Mouse (Mus musculus) neutrophil, adult 5-6 weeks (primary cell): ENCODE results near the gene Gpr68. TPM values are rescaled to one million over a fixed set of nuclear protein-coding genes. Genes with fewer than 3 reads are reported as not detected.

ENCODE experiments used
- ATAC-seq: fragments of 151-379, 151-347 bp; 2 replicates; pipeline ENCODE4 v1.8.0; 2017; ENCODE audit warnings: mild to moderate bottlenecking, moderate TSS enrichment; ENCODE audit not compliant: insufficient number of reproducible peaks, poor library complexity, low FRiP score, severe bottlenecking; ENCODE audit errors: extremely low read depth
- total RNA-seq: library from RNA; stranded (forward); fragments of 200-1000 nt; gene quantifications from 2 replicates; pipeline ENCODE4 v1.2.3, GENCODE M21; 2017

Gene Gpr68
- total RNA-seq, 1 experiment from 2014 or later: 5.1 TPM

DNA sequence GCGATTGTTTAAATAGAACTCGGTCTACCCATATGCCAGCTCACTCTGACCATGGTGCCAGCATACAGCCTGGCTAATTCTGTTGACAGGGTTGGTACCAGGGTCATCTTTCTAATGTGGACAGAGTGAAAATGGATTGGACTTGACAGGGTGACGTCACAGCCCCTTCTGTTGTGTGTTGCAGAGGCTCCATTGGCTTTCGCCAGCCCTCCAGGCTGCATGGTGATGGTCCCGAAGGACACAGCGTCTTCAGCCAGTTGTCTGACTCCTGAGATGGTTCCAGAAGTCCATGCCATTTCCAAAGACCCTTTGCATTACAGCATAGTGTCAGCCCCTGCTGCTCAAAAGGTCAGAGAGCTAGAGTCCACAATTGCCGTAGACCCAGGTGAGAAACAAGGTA, 63.5 kb downstream of the Gpr68 start:
- ATAC-seq: no peak

DNA sequence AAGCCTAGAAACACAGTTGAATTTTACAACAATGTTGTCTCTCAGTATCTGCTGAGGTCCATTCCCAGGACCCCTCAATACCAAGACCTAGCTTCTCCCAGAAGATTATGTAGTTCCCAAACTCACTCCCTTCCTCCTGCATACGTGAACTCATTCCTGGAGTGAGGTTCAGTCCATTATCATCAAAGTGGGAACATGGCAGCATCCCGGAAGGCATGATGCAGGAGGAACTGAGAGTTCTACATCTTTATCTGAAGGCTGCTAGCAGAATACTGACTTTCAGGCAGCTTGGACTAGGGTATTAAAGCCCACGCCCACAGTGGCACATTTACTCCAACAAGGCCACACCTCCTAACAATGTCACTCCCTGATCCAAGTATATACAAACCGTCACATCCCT, 64.8 kb downstream of the Gpr68 start:
- no peak for ATAC-seq

DNA sequence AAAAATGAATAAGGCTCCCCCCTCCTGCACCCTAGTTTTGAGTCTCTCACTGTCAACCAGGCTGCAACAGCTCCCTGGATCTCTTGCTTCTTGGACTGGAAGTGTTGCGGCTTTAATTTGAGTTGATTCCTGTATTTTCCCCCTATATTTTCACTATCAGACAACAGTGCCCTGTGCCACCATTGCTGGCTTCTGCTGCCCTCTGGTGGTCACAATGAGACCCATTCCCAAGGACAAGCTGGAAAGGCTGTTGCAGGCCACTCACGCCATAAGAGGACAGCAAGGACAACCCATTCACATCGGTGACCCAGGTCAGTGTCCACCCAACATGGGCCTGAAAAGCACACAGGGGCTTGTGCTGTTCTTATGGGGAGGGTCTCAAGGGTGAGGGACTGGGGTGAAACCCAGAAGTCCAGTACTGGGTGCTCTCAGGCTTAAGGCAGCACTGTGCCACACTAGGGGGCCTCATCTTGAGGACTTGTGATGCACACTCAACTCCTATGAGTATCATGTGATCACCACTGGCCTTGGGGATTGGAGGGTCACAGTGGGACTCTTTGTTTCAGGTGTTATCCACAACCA, 66.7 kb downstream of the Gpr68 start:
- peak; percentile 55 for ATAC-seq

DNA sequence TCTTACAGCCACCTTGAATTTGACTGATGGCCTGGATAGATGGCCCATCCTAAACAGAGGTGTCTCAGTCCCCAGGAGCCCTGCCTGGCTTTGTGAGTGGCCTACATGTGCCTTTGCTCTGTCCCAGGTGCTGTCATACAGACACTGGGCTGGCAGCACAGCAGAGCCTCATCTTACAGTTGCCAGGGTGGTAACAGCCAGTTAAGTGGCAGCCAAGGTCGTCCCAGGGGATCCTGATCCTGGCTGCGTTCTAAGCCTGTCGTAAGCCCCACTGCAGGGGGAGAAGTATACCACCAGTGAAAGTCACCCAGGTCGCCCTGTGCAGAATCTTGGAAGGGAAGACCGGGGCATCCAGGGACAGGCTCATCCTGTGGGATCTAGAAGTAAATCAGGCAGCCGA, 68.1 kb downstream of the Gpr68 start:
- no peak for ATAC-seq

DNA sequence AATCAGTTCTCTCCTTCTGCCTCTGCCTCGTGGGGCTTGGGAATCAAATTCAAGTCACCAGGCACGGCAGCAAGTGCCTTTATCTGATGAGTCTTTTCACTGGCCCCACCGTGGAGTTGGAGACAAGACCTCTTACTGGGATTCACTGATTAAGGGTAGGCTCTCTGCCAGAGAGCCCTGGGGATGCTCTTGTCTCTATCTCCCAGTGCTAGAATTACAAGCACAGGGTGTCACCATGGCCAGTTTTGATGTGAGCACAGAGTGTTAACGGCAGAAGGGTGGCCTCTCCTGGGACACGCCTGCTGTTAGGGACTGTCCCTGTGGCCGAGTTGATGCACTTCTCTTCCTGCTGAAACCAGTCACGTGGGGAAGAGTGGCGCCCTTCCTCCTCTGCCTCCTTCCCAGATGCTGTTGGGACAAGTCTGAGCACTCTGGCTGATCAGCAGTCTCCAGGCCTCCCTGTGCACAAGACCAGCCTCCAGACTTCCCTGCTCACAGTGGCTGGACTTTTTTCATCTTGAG, 68.9 kb downstream of the Gpr68 start:
- peak; percentile 17; the same call in 1 of the 2 replicates for ATAC-seq

DNA sequence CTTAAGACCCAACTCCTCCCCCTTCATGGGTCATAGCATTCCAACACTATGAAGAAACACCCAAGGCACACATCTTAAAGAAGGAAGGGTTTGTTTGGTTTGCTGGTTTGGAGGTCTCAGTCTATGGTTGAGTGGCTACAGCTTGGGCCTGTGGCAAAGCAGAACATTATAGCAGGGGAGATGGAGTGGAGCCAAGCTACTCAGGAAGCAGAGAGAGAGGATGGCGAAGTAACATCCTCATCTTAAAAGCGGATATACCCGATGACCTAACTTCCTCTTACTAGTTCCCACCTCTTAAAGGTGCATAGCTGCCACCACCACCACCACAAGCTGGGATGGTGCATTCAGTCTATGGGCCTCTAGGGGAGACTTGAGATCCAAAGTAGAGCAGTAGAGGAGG, 70.8 kb downstream of the Gpr68 start:
- ATAC-seq: peak; percentile 90

DNA sequence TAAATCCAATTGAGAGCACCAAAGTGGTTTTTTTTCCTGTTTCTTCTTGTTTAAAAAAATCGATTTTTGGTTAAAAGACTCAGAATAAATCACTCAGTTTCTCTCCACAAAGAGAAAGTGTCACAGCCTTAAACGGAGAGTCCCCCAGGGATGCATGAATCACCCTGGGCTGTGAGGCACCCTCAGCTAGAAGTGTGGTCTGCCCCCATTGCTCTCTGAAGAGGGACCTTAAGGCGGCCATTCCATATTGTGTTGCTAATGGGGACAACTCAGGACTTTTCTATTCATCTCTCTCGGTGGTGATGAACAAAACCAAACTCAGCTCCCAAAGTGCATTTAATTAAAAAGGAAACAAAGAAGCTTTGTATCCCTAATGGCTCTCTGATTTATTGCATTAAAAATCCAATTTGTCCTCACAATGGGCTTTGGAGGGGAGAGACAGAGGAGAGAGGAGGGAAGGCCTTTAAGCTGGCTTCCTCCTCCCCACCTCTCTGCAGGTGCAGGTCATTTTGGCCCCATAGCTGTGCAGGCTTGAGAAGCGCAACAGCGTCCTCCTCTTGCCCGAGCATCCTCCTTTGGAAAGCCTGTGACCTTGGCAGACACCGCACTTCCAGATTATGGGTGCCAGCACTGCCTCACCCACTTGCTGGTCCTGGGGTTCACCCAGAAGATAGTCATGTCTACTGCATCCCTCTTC, 76.2 kb downstream of the Gpr68 start:
- ATAC-seq: no peak

DNA sequence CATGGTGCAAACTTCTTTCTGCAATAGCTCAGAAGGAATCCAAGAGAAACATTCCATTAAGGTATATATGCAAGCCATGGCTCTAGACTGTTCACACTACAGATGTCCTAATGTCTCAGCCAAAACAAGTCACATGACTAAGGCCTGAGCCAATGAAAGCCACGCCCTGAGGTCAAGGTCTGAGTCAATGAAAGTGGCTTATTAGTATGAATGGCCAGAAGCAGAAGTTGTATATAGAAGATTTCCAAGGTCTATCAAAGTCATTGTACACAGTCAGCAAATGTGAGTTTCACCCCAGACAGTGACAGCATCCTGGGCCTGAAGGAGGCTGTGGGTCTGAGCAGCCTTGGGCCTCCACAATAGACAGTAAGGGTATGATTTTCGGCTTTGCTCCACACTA, 77.0 kb downstream of the Gpr68 start:
- ATAC-seq: no peak

Other genes starting within 250 kb of the Gpr68 start
- gene Rps6ka5, start 181.2 kb downstream of the Gpr68 start, total RNA-seq: 51.6 and 55.7 TPM in 2 replicates
- gene Dglucy, start 129.1 kb downstream of the Gpr68 start, total RNA-seq: 14.7 and 16.2 TPM in 2 replicates
- 283 and 312 TPM in 2 replicates for gene Ccdc88c, start 120.9 kb upstream of the Gpr68 start, total RNA-seq
- gene Ppp4r3a, start 175.5 kb upstream of the Gpr68 start, total RNA-seq: 182 and 185 TPM in 2 replicates